Mouse (Mus musculus) left cerebral cortex, postnatal 14 days (tissue): ENCODE results near the gene Mif4gd. TPM values are rescaled to one million over a fixed set of nuclear protein-coding genes. Genes with fewer than 3 reads are reported as not detected.
"Not testable (repeated sequence)": the region's sequence is repeated elsewhere in the genome, so short reads cannot be mapped to it uniquely, and the experiment has no call there.

Experiments
- DNase-seq, 2 experiments: peaks; one replicate each; pipeline ENCODE4 v3.0.0; 2021 to 2022; ENCODE audit warnings: low spot score in 2 of 2, mixed read lengths in 1 of 2
- intact Hi-C: fragments of 180-260 bp; cut with DNase I; formaldehyde crosslinking; loops from one replicate; pipeline ENCODE4 v1.15.1; 2025
- long read RNA-seq, 2 experiments: library from polyadenylated mRNA; stranded (forward); transcript quantifications; one replicate each; pipeline ENCODE4 v2.0.0; 2021
- total RNA-seq, 2 experiments: library from RNA; stranded (reverse); gene quantifications; 2 replicates each; pipeline ENCODE4 v1.2.3; 2021

Mif4gd gene
- 10 to 100 TPM; 14.8 to 17.4 TPM for total RNA-seq
- long read RNA-seq, experiment 1, transcript Mif4gd-201 (6 exons, 1,372 nt), result major isoform, 8 of 24 reads
- long read RNA-seq, experiment 1, partial matches to known transcripts, result 2 of 24 reads
- long read RNA-seq, experiment 1, other reads (novel, unspliced or antisense), result 11 of 24 reads
- long read RNA-seq, experiment 2, transcript Mif4gd-201 (6 exons, 1,372 nt), result major isoform, 6 of 12 reads
- long read RNA-seq, experiment 2, partial matches to known transcripts, result 3 of 12 reads
- long read RNA-seq, experiment 2, other reads (novel, unspliced or antisense), result 2 of 12 reads

- DNase-seq, result peak; percentile 63 to 75
- intact Hi-C loops, result no loop called here
Observed at GRCm38 (mm10) chr11:115612410-115613137, at the start of gene Mif4gd. TSS of gene Mif4gd (minus strand) at chr11:115612969.

GRCm38 (mm10) chr11:115660376-115660775 is 47.6 kb upstream of the Mif4gd start:
- DNase-seq, result peak in 1 of 2 experiments; percentile 57
- intact Hi-C loops, result no loop called here

- intact Hi-C loops, result no loop called here
- DNase-seq, result peak in 1 of 2 experiments; percentile 62
Observed at GRCm38 (mm10) chr11:115658521-115658920, 45.8 kb upstream of the Mif4gd start.

- intact Hi-C loops, result no loop called here
- no peak for DNase-seq
Observed at GRCm38 (mm10) chr11:115654128-115654527, 41.4 kb upstream of the Mif4gd start.

DNA sequence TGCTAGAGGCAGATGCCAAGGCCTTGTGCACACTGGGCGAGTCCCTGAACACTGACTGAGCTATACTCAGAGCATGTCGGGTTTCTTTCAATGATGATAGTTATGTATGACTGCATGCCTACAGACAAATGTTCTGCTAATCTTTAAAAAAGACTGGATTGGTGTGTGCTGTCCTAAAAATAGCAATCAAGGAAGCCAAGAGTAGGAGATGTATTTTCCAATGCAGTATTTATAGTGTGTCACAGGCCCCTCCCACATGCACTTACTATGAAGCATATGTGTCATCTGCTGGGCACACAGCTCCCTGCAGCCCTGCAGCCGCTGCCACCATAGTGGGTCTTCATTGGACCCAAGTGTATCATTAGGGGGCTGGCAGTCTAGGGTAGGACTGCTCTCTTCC is 40.4 kb upstream of the Mif4gd start:
- DNase-seq, result peak; percentile 50 to 83
- intact Hi-C loops, result no loop called here

DNA sequence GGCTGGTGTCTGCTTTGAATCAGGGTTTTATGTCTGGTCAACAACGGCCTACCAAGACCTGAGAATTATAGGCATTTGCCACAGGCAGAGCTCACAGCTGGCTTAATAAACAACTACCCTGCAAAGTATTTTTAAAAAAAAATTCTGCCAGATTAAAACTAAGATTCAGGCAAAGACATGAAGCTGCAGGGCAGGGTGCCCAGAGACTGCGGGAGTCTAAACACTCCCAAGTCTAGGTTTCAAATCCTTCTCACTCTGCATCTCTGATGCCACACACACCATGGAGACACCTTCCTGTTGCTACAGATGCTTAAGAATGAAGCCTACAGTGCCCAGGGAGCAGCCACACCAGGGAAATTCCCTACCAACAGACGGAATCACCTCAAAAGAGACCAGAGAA is 38.9 kb upstream of the Mif4gd start:
- intact Hi-C loops, result no loop called here
- no peak for DNase-seq

DNA sequence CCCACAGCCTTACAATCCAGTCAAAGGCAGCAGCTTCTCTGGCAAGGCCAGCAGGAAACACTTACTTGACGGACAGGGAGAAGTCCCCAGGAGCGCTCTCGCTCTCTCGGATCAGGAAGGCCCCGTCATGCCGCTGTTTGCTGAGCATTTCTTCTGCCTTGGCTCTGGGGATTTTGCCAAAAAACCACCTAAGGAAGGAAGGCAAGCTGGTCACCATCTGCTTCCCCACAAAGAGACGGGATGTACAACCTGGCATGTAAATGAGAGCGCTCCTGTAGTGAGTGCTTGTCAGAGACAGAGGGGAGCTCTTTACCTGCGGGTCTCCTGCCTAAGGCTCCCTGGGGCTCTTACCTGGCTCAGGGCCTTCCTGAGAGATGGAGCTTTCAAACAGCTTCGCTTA is 36.9 kb upstream of the Mif4gd start:
- intact Hi-C loops, result loop anchor here (2.0 kb wide), 2 partner anchors 59 to 163 kb away; partner anchors contain the start of genes Caskin2 and Grb2
- peak in 1 of 2 experiments; percentile 42 for DNase-seq

GRCm38 (mm10) chr11:115647459-115647858 is 34.7 kb upstream of the Mif4gd start:
- DNase-seq, result peak; percentile 72 to 83
- intact Hi-C loops, result no loop called here

GRCm38 (mm10) chr11:115646439-115646838 is 33.7 kb upstream of the Mif4gd start:
- intact Hi-C loops, result no loop called here
- no peak for DNase-seq

DNA sequence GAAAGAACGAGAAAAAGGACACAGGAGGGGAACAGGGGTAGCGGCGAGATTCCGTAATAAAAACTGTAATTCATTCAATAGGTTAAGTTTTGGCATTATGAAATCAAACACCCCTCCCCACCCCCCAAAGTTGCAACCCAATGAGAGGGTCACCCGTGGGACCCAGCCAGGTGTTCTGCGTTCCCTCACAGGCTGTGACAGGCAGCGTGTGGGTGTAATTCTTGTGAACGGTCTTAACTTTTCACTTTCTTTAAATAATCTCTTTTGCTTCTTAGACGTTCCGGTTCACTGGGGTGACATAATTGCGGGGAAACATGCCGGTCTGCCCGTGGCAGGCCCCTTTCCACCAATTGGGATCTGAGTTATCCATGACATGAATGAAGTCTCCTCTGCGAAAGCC is 32.7 kb upstream of the Mif4gd start:
- DNase-seq, intact Hi-C loops: not testable (repeated sequence)

- intact Hi-C loops, result no loop called here
Observed at GRCm38 (mm10) chr11:115644308-115644707, 31.5 kb upstream of the Mif4gd start.

DNA sequence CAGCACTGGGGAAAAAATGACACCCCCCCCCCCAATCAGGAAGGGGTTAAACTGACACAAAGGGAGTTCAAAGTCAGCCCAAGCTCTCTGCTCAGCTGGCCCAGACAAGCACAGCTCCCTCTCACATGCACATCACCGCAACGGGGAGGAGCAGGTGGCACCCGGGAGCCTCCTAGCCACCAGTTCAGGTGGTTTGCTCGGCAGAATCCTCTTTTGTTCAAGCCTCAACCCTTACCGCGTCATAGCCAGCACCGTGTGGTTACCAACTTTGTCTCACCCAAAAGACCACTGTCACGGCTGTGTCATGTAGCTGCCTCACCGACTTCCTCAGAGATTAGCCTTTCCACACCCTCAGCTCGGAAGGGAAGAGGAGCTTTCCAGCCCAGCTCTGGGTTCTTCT is 30.5 kb upstream of the Mif4gd start:
- intact Hi-C loops, result no loop called here
- no peak for DNase-seq

More at GRCm38 (mm10) chr11:115644308-115644707, 31.5 kb upstream of the Mif4gd start:
- DNase-seq, result no peak

DNA sequence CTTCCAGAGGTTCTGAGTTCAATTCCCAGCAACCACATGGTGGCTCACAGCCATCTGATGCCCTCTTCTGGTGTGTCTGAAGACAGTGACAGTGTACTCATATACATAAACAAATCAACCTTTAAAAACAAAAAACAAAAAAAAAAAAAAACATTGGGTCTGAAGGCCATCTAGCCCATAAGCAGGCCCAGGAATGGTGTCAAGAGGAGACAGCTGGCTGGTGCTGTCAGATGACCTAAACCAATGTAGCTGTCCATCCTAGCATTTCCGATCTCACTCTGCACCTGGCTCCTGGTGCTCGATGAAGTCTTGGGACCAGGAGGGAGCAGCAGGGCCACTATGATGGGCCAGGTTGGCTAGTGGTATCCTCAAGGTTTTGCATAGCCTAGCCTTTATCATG is 29.9 kb upstream of the Mif4gd start:
- intact Hi-C loops, result no loop called here
- DNase-seq, result no peak

GRCm38 (mm10) chr11:115641664-115642036 is 28.9 kb upstream of the Mif4gd start:
- DNase-seq, result no peak
- intact Hi-C loops, result no loop called here

DNA sequence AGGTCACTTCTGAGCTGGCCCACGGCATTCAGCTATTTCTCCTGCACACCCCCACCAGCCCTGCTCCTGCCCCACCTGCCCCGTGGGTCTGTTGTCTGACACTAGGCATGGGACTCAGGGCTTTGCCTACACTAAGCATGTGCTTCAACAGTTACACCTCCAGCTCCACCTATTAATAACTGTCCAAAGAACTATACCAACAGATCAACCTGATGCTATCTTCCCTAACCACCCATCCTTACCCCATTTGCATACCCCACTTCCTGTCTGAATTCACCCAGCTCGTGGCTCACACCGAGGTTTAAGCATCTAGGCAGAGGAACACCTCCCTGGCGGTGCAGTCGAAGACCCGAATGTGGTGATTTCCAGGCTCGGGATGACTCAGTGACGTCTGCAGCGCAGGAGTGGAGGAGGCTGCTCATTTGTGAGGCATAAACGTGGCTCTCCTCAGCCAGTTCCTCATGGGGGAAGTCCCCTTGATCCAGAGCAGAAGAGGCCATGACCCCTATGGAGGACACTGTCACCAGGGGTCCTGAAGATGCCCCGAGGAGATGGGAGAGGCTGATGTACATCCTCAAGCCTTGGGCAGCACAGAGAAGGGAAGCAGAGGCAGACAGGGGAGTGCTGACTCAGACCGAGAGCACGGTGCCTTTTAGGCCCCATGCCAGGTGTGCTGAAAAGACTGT is 28.4 kb upstream of the Mif4gd start:
- DNase-seq, result peak in 1 of 2 experiments; percentile 31
- intact Hi-C loops, result no loop called here

DNA sequence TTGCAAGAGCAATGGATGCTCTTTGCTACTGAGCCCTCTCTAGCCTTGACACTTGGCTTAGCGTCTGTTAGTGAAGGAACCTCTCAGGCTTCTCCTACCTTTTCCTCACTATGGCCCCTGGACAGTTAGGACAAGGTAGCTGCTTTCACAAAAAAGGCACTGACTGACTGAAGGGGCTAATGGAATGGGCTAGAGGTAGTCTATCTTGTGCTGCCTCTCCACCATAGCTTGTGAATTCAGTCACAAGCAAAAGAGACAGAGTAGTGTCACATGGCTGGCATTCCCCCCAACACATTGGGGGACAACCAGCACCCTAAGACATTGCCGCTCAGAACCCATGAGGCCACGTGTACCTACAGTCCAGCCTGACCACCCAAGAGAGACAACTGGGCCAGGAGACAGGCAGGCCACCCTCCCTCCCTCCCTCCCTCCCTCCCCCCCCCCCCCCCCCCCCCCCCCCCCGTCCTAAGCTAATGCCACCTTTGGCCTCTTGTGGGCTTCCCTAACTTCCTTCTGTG is 27.6 kb upstream of the Mif4gd start:
- intact Hi-C loops, result no loop called here
- no peak for DNase-seq

DNA sequence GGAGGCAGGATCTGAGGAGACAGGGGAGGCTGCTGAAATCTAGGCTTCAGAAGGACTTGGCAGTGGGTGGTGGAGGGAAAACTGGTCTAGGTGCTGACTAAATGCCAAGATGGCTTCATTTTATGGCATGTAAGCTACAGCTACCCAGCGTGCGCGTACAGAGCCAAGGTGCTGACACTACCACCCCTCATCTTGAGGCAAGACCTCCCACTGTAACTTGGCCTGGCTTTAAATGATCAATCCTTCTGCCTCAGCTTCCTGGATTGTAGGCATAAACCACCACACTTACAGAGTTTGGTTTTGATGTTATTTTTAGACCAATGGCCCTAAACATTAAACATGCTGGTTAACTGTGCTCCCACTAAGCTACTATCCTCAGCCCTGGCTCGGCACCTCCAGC is 26.8 kb upstream of the Mif4gd start:
- DNase-seq, result no peak
- intact Hi-C loops, result no loop called here

- DNase-seq, result no peak
- intact Hi-C loops, result no loop called here
Observed at GRCm38 (mm10) chr11:115638498-115639409, 26.0 kb upstream of the Mif4gd start.

DNA sequence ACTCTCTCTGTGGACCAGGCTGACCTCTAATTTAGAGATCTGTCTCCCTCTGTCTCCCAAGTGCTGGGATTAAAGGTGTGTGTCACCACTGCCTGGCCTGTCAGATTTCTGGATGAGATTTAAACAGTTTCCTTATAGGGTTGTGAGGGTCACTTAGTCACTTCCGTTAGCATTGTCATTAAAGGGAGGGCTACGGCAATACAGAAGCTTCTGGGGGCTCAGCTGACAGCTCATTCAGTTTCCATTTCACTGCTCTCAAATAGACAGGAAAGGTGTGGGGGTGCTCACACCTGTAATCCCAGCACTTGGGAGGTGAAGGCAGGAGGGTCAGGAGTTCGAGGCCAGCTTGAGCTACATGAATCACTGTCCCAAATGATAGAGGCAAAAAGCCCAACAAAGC is 24.2 kb upstream of the Mif4gd start:
- intact Hi-C loops, result no loop called here
- DNase-seq, result no peak
